11 mouse cellular contexts compared by ENCODE assay signal in genomic region chr6:72636940-72637339, GRCm38 (mm10). TPM values are rescaled to one million over a fixed set of nuclear protein-coding genes. Genes with fewer than 3 reads are reported as not detected.
DNase-seq lines count a peak whose midpoint lies in the region; ATAC-seq and TF ChIP-seq lines count a peak whose summit lies in the region.
"Had no signal": no experiment of that assay in that cellular context is flagged by ENCODE, and none has a peak within 500 bp of the region (broad histone marks: within the 10 kb centered on the region; RNA-seq: fewer than 3 reads in every experiment).

No protein-coding gene starts in this region.

- no peaks in the 10 kb centered on the region for H3K9me3 ChIP-seq in midbrain, embryonic 14.5 days (ENCODE audit: control insufficient read depth, low read length)
- H3K9me3 ChIP-seq in midbrain, embryonic 16.5 days (replicated peaks; ENCODE audit: control insufficient read depth, low read length, poor library complexity, severe bottlenecking) = no peaks in the 10 kb centered on the region
- no peaks in the 10 kb centered on the region for H3K9me3 ChIP-seq in stomach, postnatal 0 days (ENCODE audit: control insufficient read depth, low read length)
- H3K9me3 ChIP-seq: limb, embryonic 15.5 days had no signal

- no peak overlapping the region for H3K4me3 ChIP-seq in midbrain, embryonic 14.5 days (replicated peaks; ENCODE audit: low read depth, low read length)
- H3K4me3 ChIP-seq in midbrain, embryonic 16.5 days (ENCODE audit: low read depth, low read length) = no peak overlapping the region
- no peak overlapping the region for H3K4me3 ChIP-seq in stomach, postnatal 0 days (ENCODE audit: low read depth, low read length)
- H3K4me3 ChIP-seq: limb, embryonic 15.5 days had no signal

- peak; percentile 65 for TF ChIP-seq CTCF in stomach, postnatal 0 days (IDR thresholded peaks at IDR 0.05; ENCODE audit: low read depth)

- no peak for TF ChIP-seq EP300 in stomach, postnatal 0 days (optimal IDR thresholded peaks at IDR 0.05)

- 84% methylated on average over 3 of the region's 3 CpGs for WGBS in midbrain, embryonic 14.5 days
- WGBS in midbrain, embryonic 16.5 days = 86% methylated on average over 3 of the region's 3 CpGs
- WGBS in stomach, postnatal 0 days = 82% methylated on average over 3 of the region's 3 CpGs

- H3K4me2 ChIP-seq in midbrain, embryonic 14.5 days (ENCODE audit: low read length) = no peak overlapping the region
- H3K4me2 ChIP-seq in midbrain, embryonic 16.5 days (ENCODE audit: low read length) = no peak overlapping the region
- no peak overlapping the region for H3K4me2 ChIP-seq in stomach, postnatal 0 days (replicated peaks; ENCODE audit: low read depth)
- H3K4me2 ChIP-seq: hindbrain, embryonic 14.5 days; limb, embryonic 15.5 days had no signal

- DNase-seq in CD4-positive, CD25-positive, alpha-beta regulatory T cell, adult 2 months (ENCODE audit: low read depth, low spot score) = peak; percentile 56
- peak; percentile 56 for DNase-seq in kidney, adult 9 months
- no peak for DNase-seq in kidney, postnatal 10 days
- peak; percentile 39 for DNase-seq in midbrain, embryonic 14.5 days
- no peak for DNase-seq in stomach, postnatal 0 days (ENCODE audit: low spot score)
- DNase-seq in cerebellum, postnatal 25 days = no peak
- DNase-seq: adrenal gland, adult 8-10 months had no signal

- H3K9ac ChIP-seq in midbrain, embryonic 14.5 days (replicated peaks; ENCODE audit: low read length) = no peak overlapping the region
- no peak overlapping the region for H3K9ac ChIP-seq in midbrain, embryonic 16.5 days (ENCODE audit: low read depth, low read length)
- H3K9ac ChIP-seq in stomach, postnatal 0 days (ENCODE audit: low read length) = no peak overlapping the region
- H3K9ac ChIP-seq: hindbrain, embryonic 14.5 days; limb, embryonic 15.5 days had no signal

- no peak overlapping the region for H3K27ac ChIP-seq in midbrain, embryonic 14.5 days (replicated peaks; ENCODE audit: low read depth, low read length)
- H3K27ac ChIP-seq in midbrain, embryonic 16.5 days (ENCODE audit: low read length) = no peak overlapping the region
- H3K27ac ChIP-seq in stomach, postnatal 0 days (replicated peaks) = no peak overlapping the region
- H3K27ac ChIP-seq: hindbrain, embryonic 14.5 days; limb, embryonic 15.5 days had no signal

- ATAC-seq in CD4-positive, CD25-positive, alpha-beta regulatory T cell, adult 4 months = no peak
- ATAC-seq in midbrain, embryonic 14.5 days (ENCODE audit: low FRiP score, low TSS enrichment) = no peak
- no peak for ATAC-seq in midbrain, embryonic 16.5 days
- no peak for ATAC-seq in stomach, postnatal 0 days (ENCODE audit: low FRiP score, low TSS enrichment)

- no peaks in the 10 kb centered on the region for H3K36me3 ChIP-seq in midbrain, embryonic 14.5 days (ENCODE audit: control insufficient read depth, insufficient read depth, low read length)
- no peaks in the 10 kb centered on the region for H3K36me3 ChIP-seq in midbrain, embryonic 16.5 days (ENCODE audit: control insufficient read depth, insufficient read depth, low read length)
- no peaks in the 10 kb centered on the region for H3K36me3 ChIP-seq in stomach, postnatal 0 days (ENCODE audit: control insufficient read depth, insufficient read depth, low read length)

- H3K4me1 ChIP-seq in midbrain, embryonic 14.5 days (ENCODE audit: control insufficient read depth, insufficient read depth, low read length) = no peaks in the 10 kb centered on the region
- no peaks in the 10 kb centered on the region for H3K4me1 ChIP-seq in midbrain, embryonic 16.5 days (ENCODE audit: control insufficient read depth, insufficient read depth, low read length)
- H3K4me1 ChIP-seq in stomach, postnatal 0 days (replicated peaks; ENCODE audit: control insufficient read depth, insufficient read depth) = no peaks in the 10 kb centered on the region; the same call in none of the 2 replicates

- H3K27me3 ChIP-seq in midbrain, embryonic 14.5 days (ENCODE audit: control insufficient read depth, insufficient read depth, low read length) = no peaks in the 10 kb centered on the region
- H3K27me3 ChIP-seq in midbrain, embryonic 16.5 days (ENCODE audit: control insufficient read depth, insufficient read depth, low read depth, low read length) = no peaks in the 10 kb centered on the region
- H3K27me3 ChIP-seq in stomach, postnatal 0 days (ENCODE audit: control insufficient read depth, insufficient read depth, low read length) = no peaks in the 10 kb centered on the region
- H3K27me3 ChIP-seq: limb, embryonic 15.5 days had no signal

RNA-seq across cellular contexts. Expression of gene Tgoln1, which starts 20.1 kb away (rescaled TPM):
- 100 to 1,000 TPM; 114 to 143 TPM for polyA plus RNA-seq in CD4-positive, CD25-positive, alpha-beta regulatory T cell, adult 4 months (2017; shearing (Covaris generic))
- polyA plus RNA-seq in midbrain, embryonic 14.5 days (2014; fragmentation: Nextera tagmentation; extraction: Ambion mirVana) = 31.6 and 47.1 TPM in 2 replicates
- 40.7 and 45.0 TPM in 2 replicates for polyA plus RNA-seq in midbrain, embryonic 16.5 days (2015; fragmentation: Nextera tagmentation; extraction: Ambion mirVana)
- 37.2 and 37.7 TPM in 2 replicates for polyA plus RNA-seq in stomach, postnatal 0 days (2015; fragmentation: Nextera tagmentation; extraction: Ambion mirVana)

RNA-seq across cellular contexts. Expression of gene Retsat, which starts 38.7 kb away (rescaled TPM):
- polyA plus RNA-seq in CD4-positive, CD25-positive, alpha-beta regulatory T cell, adult 4 months (2017; shearing (Covaris generic)) = 1 to 10 TPM; 5.3 to 5.7 TPM
- 4.2 and 5.1 TPM in 2 replicates for polyA plus RNA-seq in midbrain, embryonic 14.5 days (2014; fragmentation: Nextera tagmentation; extraction: Ambion mirVana)
- polyA plus RNA-seq in midbrain, embryonic 16.5 days (2015; fragmentation: Nextera tagmentation; extraction: Ambion mirVana) = 5.9 and 6.3 TPM in 2 replicates
- 54.1 TPM in 2 replicates for polyA plus RNA-seq in stomach, postnatal 0 days (2015; fragmentation: Nextera tagmentation; extraction: Ambion mirVana)

RNA-seq across cellular contexts. Expression of gene Elmod3, which starts 38.7 kb away (rescaled TPM):
- polyA plus RNA-seq in CD4-positive, CD25-positive, alpha-beta regulatory T cell, adult 4 months (2017; shearing (Covaris generic)) = 10 to 100 TPM; 22.9 to 32.2 TPM
- polyA plus RNA-seq in midbrain, embryonic 14.5 days (2014; fragmentation: Nextera tagmentation; extraction: Ambion mirVana) = 13.5 and 19.8 TPM in 2 replicates
- polyA plus RNA-seq in midbrain, embryonic 16.5 days (2015; fragmentation: Nextera tagmentation; extraction: Ambion mirVana) = 17.3 and 17.8 TPM in 2 replicates
- 13.3 and 15.8 TPM in 2 replicates for polyA plus RNA-seq in stomach, postnatal 0 days (2015; fragmentation: Nextera tagmentation; extraction: Ambion mirVana)

Comparison
In these comparisons a context has a peak if more than half of its experiments do, and no peak if none do; other contexts are left out.
1. DNase-seq: peak in CD4-positive, CD25-positive, alpha-beta regulatory T cell, adult 2 months (single experiment), kidney, adult 9 months (single experiment) and midbrain, embryonic 14.5 days (single experiment); none in kidney, postnatal 10 days (single experiment), stomach, postnatal 0 days (single experiment) and cerebellum, postnatal 25 days (0 of 2).